Mouse (Mus musculus) neural tube, embryonic 11.5 days (tissue): ENCODE measurements around the gene Rxfp1. TPM values are rescaled to one million over a fixed set of nuclear protein-coding genes. Genes with fewer than 3 reads are reported as not detected.
A peak's percentile ranks its signal among the peaks of the same experiment; 100 is the strongest.

Experiments used
- ATAC-seq: fragments of 200-750 bp; cut with Nextera tagmentation; 2 replicates; pipeline ENCODE4 v1.8.0; 2017; ENCODE audit warnings: moderate number of reproducible peaks, mild to moderate bottlenecking, moderate TSS enrichment, moderate library complexity; ENCODE audit not compliant: insufficient read depth, low FRiP score, low TSS enrichment
- DNase-seq: peaks from one replicate; pipeline ENCODE4 v3.0.0-alpha.2; 2015; ENCODE audit warnings: low spot score
- H3K27ac ChIP-seq: fragments of 300-500 bp; sonication (generic); 2 replicates; pipeline ENCODE4 v1.5.1; 2014; ENCODE audit warnings: low read depth, mild to moderate bottlenecking, low read length
- H3K27me3 ChIP-seq: fragments of 300-500 bp; sonication (generic); 2 replicates; pipeline ENCODE4 v1.6.1; 2014; ENCODE audit warnings: mild to moderate bottlenecking, low read length, mixed read lengths; ENCODE audit not compliant: control insufficient read depth, insufficient read depth
- H3K36me3 ChIP-seq: fragments of 300-500 bp; sonication (generic); 2 replicates; pipeline ENCODE4 v1.6.1; 2014; ENCODE audit warnings: mild to moderate bottlenecking, low read length, moderate library complexity, mixed read lengths; ENCODE audit not compliant: control insufficient read depth, insufficient read depth
- H3K4me1 ChIP-seq: fragments of 300-500 bp; sonication (generic); 2 replicates; pipeline ENCODE4 v1.6.1; 2014; ENCODE audit warnings: low read length, mixed read lengths; ENCODE audit not compliant: control insufficient read depth, insufficient read depth
- H3K4me2 ChIP-seq: fragments of 300-500 bp; sonication (generic); 2 replicates; pipeline ENCODE4 v1.6.1; 2014; ENCODE audit warnings: low read depth, mild to moderate bottlenecking, moderate library complexity
- H3K4me3 ChIP-seq: fragments of 300-500 bp; sonication (generic); 2 replicates; pipeline ENCODE4 v1.5.1; 2014; ENCODE audit warnings: low read depth, low read length
- H3K9ac ChIP-seq: fragments of 300-500 bp; sonication (generic); 2 replicates; pipeline ENCODE4 v1.6.1; 2014; ENCODE audit warnings: mild to moderate bottlenecking, low read length
- H3K9me3 ChIP-seq: fragments of 300-500 bp; sonication (generic); 2 replicates; pipeline ENCODE4 v1.6.1; 2016; ENCODE audit warnings: low read length; ENCODE audit not compliant: control insufficient read depth
- WGBS: fragments of 180-500 bp; shearing (Covaris S2); extraction: QIAGEN DNeasy Blood & Tissue Kit; methylation state at CpG from one replicate; pipeline ENCODE4 v1.1.7; 2014; 5-methylcytosine and 5-hydroxymethylcytosine counted together
- polyA plus RNA-seq: library from polyadenylated mRNA; unstranded; fragments of >200 nt; fragmentation: Nextera tagmentation; extraction: Ambion mirVana; gene quantifications from 2 replicates; pipeline ENCODE4 v1.2.1, GENCODE M21; 2014

Gene Rxfp1
- 0.04 TPM in 1 of 2 replicates, not detected in the other for polyA plus RNA-seq

DNA sequence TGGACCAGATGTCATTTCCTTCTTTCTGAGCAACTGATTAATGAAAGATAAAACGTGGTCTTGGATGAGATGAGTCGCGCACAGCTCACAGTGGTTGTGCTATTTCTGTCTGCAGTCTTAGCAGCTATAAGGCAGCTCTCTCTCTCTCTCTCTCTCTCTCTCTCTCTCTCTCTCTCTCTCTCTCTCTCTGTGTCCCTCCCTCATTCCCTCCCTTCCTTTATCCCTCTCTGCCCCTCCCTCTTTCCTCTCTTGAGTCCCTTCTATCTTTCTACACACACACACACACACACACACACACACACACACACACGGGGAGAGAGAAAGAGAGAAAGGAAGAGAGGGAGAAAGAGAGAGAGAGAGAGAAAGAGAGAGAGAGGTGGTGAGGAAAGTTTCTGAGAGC, at the start of gene Rxfp1:
Gene Rxfp1 (minus strand): TSS at position 101 of the 400 bp plus-strand sequence.
- H3K4me2 ChIP-seq, result no peak within 1 kb of the TSS
- no peak within 1 kb of the TSS for H3K4me3 ChIP-seq
- WGBS, result 78% methylated on average over 4 of the region's 4 CpGs
- no peaks in the 10 kb centered on the region for H3K27me3 ChIP-seq
- no peak within 1 kb of the TSS for H3K9ac ChIP-seq
- ATAC-seq (no peak), DNase-seq (no peak)
- H3K4me1 ChIP-seq, result no peaks in the 10 kb centered on the region
- H3K9me3 ChIP-seq, result no peaks in the 10 kb centered on the region
- no peaks in the 10 kb centered on the region for H3K36me3 ChIP-seq
- H3K27ac ChIP-seq, result no peak within 1 kb of the TSS

GRCm38 (mm10) chr3:79784362-79784736, 46.7 kb upstream of the Rxfp1 start:
- H3K4me1 ChIP-seq, result no peaks in the 10 kb centered on the region
- 0 out of 2 replicates have a peak overlapping the region, but pooled peaks have one; percentile 16 for H3K4me2 ChIP-seq
- no peaks in the 10 kb centered on the region for H3K36me3 ChIP-seq
- DNase-seq (no peak), ATAC-seq (no peak)
- WGBS, result 10% methylated on average over 11 of the region's 11 CpGs
- no peak overlapping the region for H3K4me3 ChIP-seq
- no peak overlapping the region for H3K9ac ChIP-seq
- H3K27me3 ChIP-seq, result no peaks in the 10 kb centered on the region
- no peaks in the 10 kb centered on the region for H3K9me3 ChIP-seq
- H3K27ac ChIP-seq, result no peak overlapping the region

- Histone ChIP-seq H3K9ac (no peak overlapping the region), H3K4me1 (no peaks in the 10 kb centered on the region), H3K36me3 (no peaks in the 10 kb centered on the region), H3K4me3 (no peak overlapping the region), H3K4me2 (no peak overlapping the region), H3K9me3 (no peaks in the 10 kb centered on the region), H3K27me3 (no peaks in the 10 kb centered on the region), H3K27ac (no peak overlapping the region)
- no peak for ATAC-seq
- 50% methylated on average over 10 of the region's 10 CpGs for WGBS
- DNase-seq, result peak; percentile 23
Measured at GRCm38 (mm10) chr3:79783630-79784361, 46.1 kb upstream of the Rxfp1 start.

DNA sequence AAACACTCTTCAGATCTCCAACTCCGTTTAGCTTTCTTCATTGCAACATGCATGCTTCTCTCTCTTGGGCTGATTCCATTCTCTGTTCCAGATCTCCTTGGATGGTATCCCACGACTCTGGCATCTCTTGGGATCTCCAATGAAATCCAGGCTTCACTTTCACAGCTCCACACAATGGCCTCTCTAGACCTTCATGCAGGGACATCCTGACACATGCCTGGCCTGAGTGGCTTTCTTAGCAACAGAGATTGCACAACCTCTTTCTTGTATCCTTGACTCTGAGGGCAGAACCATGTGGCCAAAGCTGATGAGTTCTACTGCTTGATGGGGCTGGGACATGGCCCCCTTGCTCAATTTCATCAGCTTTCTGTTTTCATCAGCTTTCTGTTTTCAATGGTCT, 35.0 kb upstream of the Rxfp1 start:
- no peak overlapping the region for H3K4me2 ChIP-seq
- no peak overlapping the region for H3K9ac ChIP-seq
- no peaks in the 10 kb centered on the region for H3K36me3 ChIP-seq
- H3K27me3 ChIP-seq, result no peaks in the 10 kb centered on the region
- ATAC-seq, result no peak
- no peak overlapping the region for H3K27ac ChIP-seq
- H3K9me3 ChIP-seq, result no peaks in the 10 kb centered on the region
- no peak overlapping the region for H3K4me3 ChIP-seq
- H3K4me1 ChIP-seq, result no peaks in the 10 kb centered on the region
- no peak for DNase-seq
- WGBS, result 91% methylated on average over 2 of the region's 2 CpGs

GRCm38 (mm10) chr3:79753736-79754135, 16.1 kb upstream of the Rxfp1 start:
- WGBS, result 70% methylated on average over 1 of the region's 1 CpGs
- no peaks in the 10 kb centered on the region for H3K27me3 ChIP-seq
- H3K9ac ChIP-seq, result no peak overlapping the region
- no peaks in the 10 kb centered on the region for H3K9me3 ChIP-seq
- DNase-seq, result no peak
- H3K36me3 ChIP-seq, result no peaks in the 10 kb centered on the region
- H3K4me1 ChIP-seq, result no peaks in the 10 kb centered on the region
- H3K4me3 ChIP-seq, result no peak overlapping the region
- ATAC-seq, result no peak
- H3K4me2 ChIP-seq, result no peak overlapping the region
- no peak overlapping the region for H3K27ac ChIP-seq

- 92% methylated on average over 6 of the region's 6 CpGs for WGBS
- Histone ChIP-seq H3K9ac (no peak overlapping the region), H3K36me3 (no peaks in the 10 kb centered on the region), H3K27ac (no peak overlapping the region), H3K4me2 (no peak overlapping the region), H3K4me1 (no peaks in the 10 kb centered on the region), H3K4me3 (no peak overlapping the region), H3K27me3 (no peaks in the 10 kb centered on the region), H3K9me3 (no peaks in the 10 kb centered on the region)
- no peak for ATAC-seq
- no peak for DNase-seq
Measured at GRCm38 (mm10) chr3:79746585-79746984, 8.9 kb upstream of the Rxfp1 start.

GRCm38 (mm10) chr3:79745101-79745500, 7.4 kb upstream of the Rxfp1 start:
- Histone ChIP-seq H3K27me3 (no peaks in the 10 kb centered on the region), H3K9me3 (no peaks in the 10 kb centered on the region), H3K27ac (no peak overlapping the region), H3K36me3 (no peaks in the 10 kb centered on the region), H3K4me1 (no peaks in the 10 kb centered on the region), H3K4me2 (no peak overlapping the region), H3K9ac (no peak overlapping the region), H3K4me3 (no peak overlapping the region)
- DNase-seq (no peak), ATAC-seq (no peak)
- WGBS, result 76% methylated on average over 6 of the region's 6 CpGs

DNA sequence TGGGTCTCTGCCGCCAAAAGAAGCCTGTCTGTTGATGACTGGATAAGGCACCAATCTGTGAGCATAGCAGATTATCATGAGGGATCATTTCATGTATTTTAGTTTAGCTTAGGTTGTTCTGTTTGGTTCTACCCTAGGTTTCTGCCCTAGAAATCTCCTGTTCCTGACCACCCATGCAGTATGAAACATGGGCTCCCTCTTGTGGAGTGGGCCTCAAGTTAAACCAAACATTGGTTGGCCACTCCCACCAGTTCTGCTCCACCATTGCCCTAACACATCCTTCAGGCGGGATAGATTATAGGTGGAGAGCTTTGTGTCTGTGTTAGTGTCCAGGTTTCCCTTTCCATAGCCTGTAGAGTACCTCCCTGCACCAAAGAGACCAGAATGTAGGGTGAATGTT, 6.7 kb upstream of the Rxfp1 start:
- no peak overlapping the region for H3K4me3 ChIP-seq
- no peak overlapping the region for H3K4me2 ChIP-seq

DNA sequence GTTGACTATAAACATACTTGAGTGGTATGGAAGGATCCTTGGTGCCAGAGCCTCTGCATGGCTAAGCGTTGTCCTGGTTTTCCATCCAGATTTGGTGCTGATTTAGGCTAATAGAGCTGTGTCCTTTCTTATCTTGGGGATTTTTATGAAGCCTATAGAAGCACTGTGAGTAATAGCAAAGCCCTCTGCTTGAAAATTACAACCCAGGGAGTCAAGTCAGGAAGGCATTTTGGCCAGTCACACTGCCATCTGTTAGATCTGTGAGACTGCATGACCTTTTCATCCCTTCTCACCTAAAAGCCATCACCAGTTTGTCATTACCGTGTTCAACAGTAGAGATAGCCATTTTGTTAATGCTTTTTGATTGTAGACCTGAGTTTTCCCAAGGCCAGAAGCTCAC, 2.7 kb upstream of the Rxfp1 start:
- Histone ChIP-seq H3K9me3 (no peaks in the 10 kb centered on the region), H3K27me3 (no peaks in the 10 kb centered on the region), H3K4me1 (no peaks in the 10 kb centered on the region), H3K9ac (no peak overlapping the region), H3K4me2 (no peak overlapping the region), H3K36me3 (no peaks in the 10 kb centered on the region), H3K27ac (no peak overlapping the region), H3K4me3 (no peak overlapping the region)
- 92% methylated on average over 2 of the region's 2 CpGs for WGBS
- no peak for DNase-seq
- no peak for ATAC-seq

More for the DNA sequence above, 6.7 kb upstream of the Rxfp1 start:
- DNase-seq (no peak), ATAC-seq (no peak)
- Histone ChIP-seq H3K9me3 (no peaks in the 10 kb centered on the region), H3K36me3 (no peaks in the 10 kb centered on the region), H3K27me3 (no peaks in the 10 kb centered on the region), H3K9ac (no peak overlapping the region), H3K4me1 (no peaks in the 10 kb centered on the region), H3K27ac (no peak overlapping the region)
- WGBS, result 96% methylated on average over 2 of the region's 2 CpGs
